In the genomic region with DNA sequence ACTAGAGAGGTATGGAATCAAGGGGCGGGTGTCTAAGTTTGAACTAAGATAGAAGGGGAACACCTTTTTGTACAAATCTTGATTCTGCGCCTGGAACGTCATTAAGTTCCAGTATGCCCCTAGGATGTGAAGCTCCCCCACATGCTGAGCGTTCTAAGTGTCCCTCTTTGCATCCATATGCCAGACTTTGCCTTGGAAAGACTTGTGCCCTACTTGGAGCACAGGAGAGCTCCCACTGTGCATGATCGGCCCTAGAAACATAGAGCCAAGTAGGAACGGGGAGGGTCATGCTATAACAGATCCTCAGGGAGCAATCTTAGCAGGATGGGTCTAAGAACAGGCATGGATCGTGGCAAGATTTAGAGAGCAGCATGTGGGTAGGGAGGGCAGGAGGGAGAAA, we compare ENCODE assay signal across 12 mouse cellular contexts.
DNase-seq lines count a peak whose midpoint lies in the region; ATAC-seq and TF ChIP-seq lines count a peak whose summit lies in the region.
"Had no signal": no experiment of that assay in that cellular context is flagged by ENCODE, and none has a peak within 500 bp of the region (broad histone marks: within the 10 kb centered on the region; RNA-seq: fewer than 3 reads in every experiment).

No protein-coding gene starts in this region.

- ATAC-seq in lung, embryonic 16.5 days (ENCODE audit: low read depth) = no peak
- no peak for ATAC-seq in embryonic facial prominence, embryonic 14.5 days (ENCODE audit: low read depth)
- no peak for ATAC-seq in stomach, postnatal 0 days (ENCODE audit: low FRiP score, low TSS enrichment)

- no peak for DNase-seq in heart, embryonic 10.5 days (ENCODE audit: low spot score)
- no peak for DNase-seq in heart, postnatal 4 days
- no peak for DNase-seq in lung, postnatal 36 days
- DNase-seq in embryonic facial prominence, embryonic 14.5 days (ENCODE audit: low spot score) = no peak
- DNase-seq in stomach, postnatal 0 days (ENCODE audit: low spot score) = no peak
- no peak for DNase-seq in layer of hippocampus, postnatal 36 days
- DNase-seq in liver = no peak
- DNase-seq: kidney, adult 18-20 months; right cerebral cortex, postnatal 25 days; thymus, postnatal 25 days had no signal

- no peak for TF ChIP-seq CTCF in stomach, postnatal 0 days (IDR thresholded peaks at IDR 0.05; ENCODE audit: low read depth)

- peak overlapping the region; percentile 28; the same call in 1 of the 2 replicates for H3K9ac ChIP-seq in lung, embryonic 16.5 days (ENCODE audit: low read length)
- no peak overlapping the region for H3K9ac ChIP-seq in embryonic facial prominence, embryonic 14.5 days (ENCODE audit: low read depth, low read length)
- no peak overlapping the region for H3K9ac ChIP-seq in stomach, postnatal 0 days (ENCODE audit: low read length)

- H3K27me3 ChIP-seq in heart, embryonic 10.5 days (ENCODE audit: insufficient read depth, poor library complexity, severe bottlenecking) = no peaks in the 10 kb centered on the region
- H3K27me3 ChIP-seq in lung, embryonic 16.5 days (ENCODE audit: control insufficient read depth, insufficient read depth, low read depth, low read length) = no peaks in the 10 kb centered on the region
- no peaks in the 10 kb centered on the region for H3K27me3 ChIP-seq in embryonic facial prominence, embryonic 14.5 days (replicated peaks; ENCODE audit: control insufficient read depth, insufficient read depth, low read length)
- H3K27me3 ChIP-seq in stomach, postnatal 0 days (ENCODE audit: control insufficient read depth, insufficient read depth, low read length) = no peaks in the 10 kb centered on the region

- H3K4me3 ChIP-seq in heart, embryonic 10.5 days = no peak overlapping the region
- H3K4me3 ChIP-seq in lung, embryonic 16.5 days (ENCODE audit: low read length) = no peak overlapping the region
- no peak overlapping the region for H3K4me3 ChIP-seq in embryonic facial prominence, embryonic 14.5 days (ENCODE audit: low read depth, low read length)
- H3K4me3 ChIP-seq in stomach, postnatal 0 days (ENCODE audit: low read depth, low read length) = no peak overlapping the region
- H3K4me3 ChIP-seq: myocyte had no signal

- WGBS in heart, embryonic 10.5 days = 87% methylated on average over 7 of the region's 7 CpGs
- WGBS in lung, embryonic 16.5 days = 52% methylated on average over 7 of the region's 7 CpGs
- 67% methylated on average over 7 of the region's 7 CpGs for WGBS in embryonic facial prominence, embryonic 14.5 days
- 62% methylated on average over 7 of the region's 7 CpGs for WGBS in stomach, postnatal 0 days

- H3K27ac ChIP-seq in heart, embryonic 10.5 days = peak overlapping the region; percentile 76
- peak overlapping the region; percentile 81 for H3K27ac ChIP-seq in lung, embryonic 16.5 days (ENCODE audit: low read length)
- H3K27ac ChIP-seq in embryonic facial prominence, embryonic 14.5 days (replicated peaks; ENCODE audit: low read depth, low read length) = peak overlapping the region; percentile 91
- H3K27ac ChIP-seq in stomach, postnatal 0 days (replicated peaks) = peak overlapping the region; percentile 35; the same call in 1 of the 2 replicates

- H3K9me3 ChIP-seq in heart, embryonic 10.5 days = no peaks in the 10 kb centered on the region
- H3K9me3 ChIP-seq in lung, embryonic 16.5 days (ENCODE audit: control insufficient read depth, low read length) = no peaks in the 10 kb centered on the region
- H3K9me3 ChIP-seq in embryonic facial prominence, embryonic 14.5 days (ENCODE audit: control insufficient read depth, low read length) = no peaks in the 10 kb centered on the region
- H3K9me3 ChIP-seq in stomach, postnatal 0 days (ENCODE audit: control insufficient read depth, low read length) = no peaks in the 10 kb centered on the region

- peaks cover 7% of the 10 kb centered on the region; the same call in 1 of the 2 replicates for H3K4me1 ChIP-seq in heart, embryonic 10.5 days
- peaks cover 22% of the 10 kb centered on the region for H3K4me1 ChIP-seq in lung, embryonic 16.5 days (replicated peaks; ENCODE audit: control insufficient read depth, insufficient read depth, low read length)
- peaks cover 41% of the 10 kb centered on the region for H3K4me1 ChIP-seq in embryonic facial prominence, embryonic 14.5 days (ENCODE audit: control insufficient read depth, insufficient read depth, low read length)
- H3K4me1 ChIP-seq in stomach, postnatal 0 days (replicated peaks; ENCODE audit: control insufficient read depth, insufficient read depth) = no peaks in the 10 kb centered on the region

- TF ChIP-seq EP300 in stomach, postnatal 0 days (optimal IDR thresholded peaks at IDR 0.05) = no peak

- no peak overlapping the region for H3K4me2 ChIP-seq in lung, embryonic 16.5 days (ENCODE audit: low read depth, low read length)
- no peak overlapping the region for H3K4me2 ChIP-seq in embryonic facial prominence, embryonic 14.5 days (ENCODE audit: low read depth, low read length)
- no peak overlapping the region for H3K4me2 ChIP-seq in stomach, postnatal 0 days (replicated peaks; ENCODE audit: low read depth)

- H3K36me3 ChIP-seq in heart, embryonic 10.5 days = no peaks in the 10 kb centered on the region
- H3K36me3 ChIP-seq in lung, embryonic 16.5 days (ENCODE audit: control insufficient read depth, insufficient read depth, low read length) = no peaks in the 10 kb centered on the region
- H3K36me3 ChIP-seq in embryonic facial prominence, embryonic 14.5 days (ENCODE audit: control insufficient read depth, insufficient read depth, low read length) = no peaks in the 10 kb centered on the region
- H3K36me3 ChIP-seq in stomach, postnatal 0 days (ENCODE audit: control insufficient read depth, insufficient read depth, low read length) = no peaks in the 10 kb centered on the region

Comparison
In these comparisons a context has a peak if more than half of its experiments do, and no peak if none do; other contexts are left out.
1. H3K27ac ChIP-seq: peak in every context shown above with its lines; median percentile 91 in embryonic facial prominence, embryonic 14.5 days; 81 in lung, embryonic 16.5 days; 76 in heart, embryonic 10.5 days; 35 in stomach, postnatal 0 days.